9 mouse cellular contexts compared by ENCODE assay signal in genomic region chr11:111445764-111446163, GRCm38 (mm10).
DNase-seq lines count a peak whose midpoint lies in the region; ATAC-seq lines count a peak whose summit lies in the region.
"Had no signal": no experiment of that assay in that cellular context is flagged by ENCODE, and none has a peak within 500 bp of the region (broad histone marks: within the 10 kb centered on the region; RNA-seq: fewer than 3 reads in every experiment).

No protein-coding gene starts in this region.

- H3K4me2 ChIP-seq in midbrain, embryonic 14.5 days (ENCODE audit: low read length), result no peak overlapping the region
- H3K4me2 ChIP-seq in midbrain, embryonic 13.5 days (replicated peaks), result no peak overlapping the region
- no peak overlapping the region for H3K4me2 ChIP-seq in embryonic facial prominence, embryonic 11.5 days (ENCODE audit: low read depth, low read length)
- H3K4me2 ChIP-seq: limb, embryonic 13.5 days had no signal

- H3K27me3 ChIP-seq in midbrain, embryonic 14.5 days (ENCODE audit: control insufficient read depth, insufficient read depth, low read length), result no peaks in the 10 kb centered on the region
- no peaks in the 10 kb centered on the region for H3K27me3 ChIP-seq in midbrain, embryonic 13.5 days
- H3K27me3 ChIP-seq in embryonic facial prominence, embryonic 11.5 days (ENCODE audit: control insufficient read depth, insufficient read depth, low read length), result no peaks in the 10 kb centered on the region
- H3K27me3 ChIP-seq: limb, embryonic 13.5 days had no signal

- peak; percentile 7 to 61 for DNase-seq in heart, adult 18-20 months
- DNase-seq in heart, postnatal 25 days (ENCODE audit: low spot score), result no peak
- DNase-seq in midbrain, embryonic 14.5 days, result peak; percentile 91
- DNase-seq in embryonic facial prominence, embryonic 11.5 days (ENCODE audit: low spot score), result peak; percentile 85
- DNase-seq in retina, embryonic 14.5 days (ENCODE audit: low spot score), result peak; percentile 88

- no peaks in the 10 kb centered on the region for H3K9me3 ChIP-seq in midbrain, embryonic 14.5 days (ENCODE audit: control insufficient read depth, low read length)
- H3K9me3 ChIP-seq in midbrain, embryonic 13.5 days, result no peaks in the 10 kb centered on the region
- no peaks in the 10 kb centered on the region for H3K9me3 ChIP-seq in embryonic facial prominence, embryonic 11.5 days (replicated peaks; ENCODE audit: control insufficient read depth, low read length)
- H3K9me3 ChIP-seq: limb, embryonic 13.5 days had no signal

- no peak overlapping the region for H3K27ac ChIP-seq in midbrain, embryonic 14.5 days (replicated peaks; ENCODE audit: low read depth, low read length)
- H3K27ac ChIP-seq in midbrain, embryonic 13.5 days, result no peak overlapping the region
- no peak overlapping the region for H3K27ac ChIP-seq in embryonic facial prominence, embryonic 11.5 days (replicated peaks; ENCODE audit: low read depth, low read length)
- H3K27ac ChIP-seq: limb, embryonic 13.5 days had no signal

- WGBS in midbrain, embryonic 14.5 days, result 11% methylated on average over 4 of the region's 4 CpGs
- WGBS in midbrain, embryonic 13.5 days, result 12% methylated on average over 4 of the region's 4 CpGs
- WGBS in embryonic facial prominence, embryonic 11.5 days, result 8% methylated on average over 4 of the region's 4 CpGs

- no peak for ATAC-seq in midbrain, embryonic 14.5 days (ENCODE audit: low FRiP score, low TSS enrichment)
- no peak for ATAC-seq in midbrain, embryonic 13.5 days
- ATAC-seq in embryonic facial prominence, embryonic 11.5 days (replicated peaks; ENCODE audit: insufficient number of reproducible peaks, low FRiP score, low TSS enrichment, low read depth), result peak; percentile 48; the same call in 1 of the 2 replicates
- ATAC-seq in activated CD4-positive, CD25-positive, alpha-beta regulatory T cell, adult 4 months, result no peak
- no peak for ATAC-seq in erythroblast, adult 5-6 weeks (replicated peaks; ENCODE audit: low FRiP score, poor library complexity, severe bottlenecking)

- H3K9ac ChIP-seq in midbrain, embryonic 14.5 days (replicated peaks; ENCODE audit: low read length), result no peak overlapping the region
- H3K9ac ChIP-seq in midbrain, embryonic 13.5 days (replicated peaks), result no peak overlapping the region
- H3K9ac ChIP-seq in embryonic facial prominence, embryonic 11.5 days (replicated peaks; ENCODE audit: low read length), result no peak overlapping the region
- H3K9ac ChIP-seq: limb, embryonic 13.5 days had no signal

- H3K4me1 ChIP-seq in midbrain, embryonic 14.5 days (ENCODE audit: control insufficient read depth, insufficient read depth, low read length), result no peaks in the 10 kb centered on the region
- H3K4me1 ChIP-seq in midbrain, embryonic 13.5 days (replicated peaks), result no peaks in the 10 kb centered on the region
- no peaks in the 10 kb centered on the region for H3K4me1 ChIP-seq in embryonic facial prominence, embryonic 11.5 days (ENCODE audit: control insufficient read depth, insufficient read depth, low read length)
- H3K4me1 ChIP-seq: limb, embryonic 13.5 days had no signal

- intact Hi-C loops in heart, postnatal 25 days (cut with DNase I), result loop anchor here (1.0 to 5.0 kb wide), 4 partner anchors 383 to 946 kb away; no protein-coding TSS in a partner anchor

- no peak overlapping the region for H3K4me3 ChIP-seq in midbrain, embryonic 14.5 days (replicated peaks; ENCODE audit: low read depth, low read length)
- no peak overlapping the region for H3K4me3 ChIP-seq in midbrain, embryonic 13.5 days (replicated peaks)
- no peak overlapping the region for H3K4me3 ChIP-seq in embryonic facial prominence, embryonic 11.5 days (ENCODE audit: low read depth, low read length)
- H3K4me3 ChIP-seq: limb, embryonic 13.5 days had no signal

- H3K36me3 ChIP-seq in midbrain, embryonic 14.5 days (ENCODE audit: control insufficient read depth, insufficient read depth, low read length), result no peaks in the 10 kb centered on the region
- no peaks in the 10 kb centered on the region for H3K36me3 ChIP-seq in midbrain, embryonic 13.5 days
- H3K36me3 ChIP-seq in embryonic facial prominence, embryonic 11.5 days (replicated peaks; ENCODE audit: control insufficient read depth, insufficient read depth, low read depth, low read length), result no peaks in the 10 kb centered on the region
- H3K36me3 ChIP-seq: limb, embryonic 13.5 days had no signal
